Mouse (Mus musculus) stomach, embryonic 16.5 days (tissue): ENCODE results near the gene Fuca1. TPM values are rescaled to one million over a fixed set of nuclear protein-coding genes. Genes with fewer than 3 reads are reported as not detected.

Experiments
- ATAC-seq: fragments of 200-750 bp; cut with Nextera tagmentation; 2 replicates; pipeline ENCODE4 v1.8.0; 2017; ENCODE audit warnings: moderate number of reproducible peaks, moderate TSS enrichment; ENCODE audit not compliant: insufficient read depth, low FRiP score
- H3K27ac ChIP-seq: fragments of 300-500 bp; sonication (generic); 2 replicates; pipeline ENCODE4 v1.5.1; 2014; ENCODE audit warnings: low read length
- H3K27me3 ChIP-seq: fragments of 300-500 bp; sonication (generic); 2 replicates; pipeline ENCODE4 v1.6.1; 2014; ENCODE audit warnings: low read length, control low read depth, mixed read lengths; ENCODE audit not compliant: control insufficient read depth, insufficient read depth
- H3K36me3 ChIP-seq: fragments of 300-500 bp; sonication (generic); 2 replicates; pipeline ENCODE4 v1.6.1; 2014; ENCODE audit warnings: low read length; ENCODE audit not compliant: control insufficient read depth, insufficient read depth
- H3K4me1 ChIP-seq: fragments of 300-500 bp; sonication (generic); 2 replicates; pipeline ENCODE4 v1.6.1; 2014; ENCODE audit warnings: low read length, control low read depth, mixed read lengths; ENCODE audit not compliant: control insufficient read depth, insufficient read depth
- H3K4me2 ChIP-seq: fragments of 300-500 bp; sonication (generic); 2 replicates; pipeline ENCODE4 v1.6.1; 2014; ENCODE audit warnings: low read depth, low read length, mixed read lengths
- H3K4me3 ChIP-seq: fragments of 300-500 bp; sonication (generic); replicated peaks from 2 replicates; pipeline ENCODE4 v1.5.1; 2014; ENCODE audit warnings: mild to moderate bottlenecking, low read length
- H3K9ac ChIP-seq: fragments of 300-500 bp; sonication (generic); 2 replicates; pipeline ENCODE4 v1.6.1; 2014; ENCODE audit warnings: low read length
- H3K9me3 ChIP-seq: fragments of 300-500 bp; sonication (generic); replicated peaks from 2 replicates; pipeline ENCODE4 v1.6.1; 2016; ENCODE audit warnings: low read length, control low read depth; ENCODE audit not compliant: control insufficient read depth
- WGBS: fragments of 180-500 bp; shearing (Covaris S2); extraction: QIAGEN DNeasy Blood & Tissue Kit; methylation state at CpG from one replicate; pipeline ENCODE4 v1.1.7; 2014; 5-methylcytosine and 5-hydroxymethylcytosine counted together
- polyA plus RNA-seq: library from polyadenylated mRNA; unstranded; fragments of >200 nt; fragmentation: Nextera tagmentation; extraction: Ambion mirVana; gene quantifications from 2 replicates; pipeline ENCODE4 v1.2.1, GENCODE M21; 2015

Fuca1 gene
- polyA plus RNA-seq, 1 experiment from 2014 or later = 98.9 TPM

GRCm38 (mm10) chr4:135926861-135927260 is 6.3 kb downstream of the Fuca1 start:
- Histone ChIP-seq H3K9me3 (no peaks in the 10 kb centered on the region), H3K4me2 (no peak overlapping the region), H3K4me1 (peaks cover 2% of the 10 kb centered on the region), H3K27ac (no peak overlapping the region), H3K4me3 (no peak overlapping the region), H3K27me3 (no peaks in the 10 kb centered on the region), H3K36me3 (peaks cover 3% of the 10 kb centered on the region; the same call in 1 of the 2 replicates), H3K9ac (no peak overlapping the region)
- WGBS = 78% methylated on average over 3 of the region's 3 CpGs
- no peak for ATAC-seq

- no peak overlapping the region for H3K4me3 ChIP-seq
- H3K36me3 ChIP-seq = no peaks in the 10 kb centered on the region
- H3K4me2 ChIP-seq = no peak overlapping the region
- H3K9me3 ChIP-seq = no peaks in the 10 kb centered on the region
- no peak overlapping the region for H3K9ac ChIP-seq
- WGBS = 85% methylated on average over 9 of the region's 9 CpGs
- H3K27ac ChIP-seq = no peak overlapping the region
- ATAC-seq = no peak
- H3K4me1 ChIP-seq = no peaks in the 10 kb centered on the region
- no peaks in the 10 kb centered on the region for H3K27me3 ChIP-seq
These were observed 7.8 kb downstream of the Fuca1 start for GRCm38 (mm10) chr4:135928376-135928775.

GRCm38 (mm10) chr4:135929405-135929804 is 8.9 kb downstream of the Fuca1 start:
- H3K27ac ChIP-seq = no peak overlapping the region
- ATAC-seq = no peak
- no peak overlapping the region for H3K9ac ChIP-seq
- H3K9me3 ChIP-seq = no peaks in the 10 kb centered on the region
- no peaks in the 10 kb centered on the region for H3K4me1 ChIP-seq
- no peak overlapping the region for H3K4me3 ChIP-seq
- H3K27me3 ChIP-seq = no peaks in the 10 kb centered on the region
- H3K4me2 ChIP-seq = no peak overlapping the region
- WGBS = 76% methylated on average over 5 of the region's 5 CpGs
- no peaks in the 10 kb centered on the region for H3K36me3 ChIP-seq

GRCm38 (mm10) chr4:135929828-135930227 is 9.3 kb downstream of the Fuca1 start:
- no peaks in the 10 kb centered on the region for H3K9me3 ChIP-seq
- H3K4me2 ChIP-seq = no peak overlapping the region
- H3K4me3 ChIP-seq = no peak overlapping the region
- no peak overlapping the region for H3K9ac ChIP-seq
- no peak overlapping the region for H3K27ac ChIP-seq
- ATAC-seq = 0 out of 2 replicates have a peak, but pooled peaks have one; percentile 31
- H3K36me3 ChIP-seq = no peaks in the 10 kb centered on the region
- no peaks in the 10 kb centered on the region for H3K27me3 ChIP-seq
- 76% methylated on average over 9 of the region's 9 CpGs for WGBS
- no peaks in the 10 kb centered on the region for H3K4me1 ChIP-seq

- no peak for ATAC-seq
- H3K27me3 ChIP-seq = no peaks in the 10 kb centered on the region
- H3K27ac ChIP-seq = no peak overlapping the region
- H3K9me3 ChIP-seq = no peaks in the 10 kb centered on the region
- no peak overlapping the region for H3K4me2 ChIP-seq
- no peaks in the 10 kb centered on the region; the same call in 1 of the 2 replicates for H3K36me3 ChIP-seq
- H3K4me1 ChIP-seq = no peaks in the 10 kb centered on the region
- H3K4me3 ChIP-seq = no peak overlapping the region
- WGBS = 90% methylated on average over 8 of the region's 8 CpGs
- no peak overlapping the region for H3K9ac ChIP-seq
These were observed 9.7 kb downstream of the Fuca1 start for GRCm38 (mm10) chr4:135930239-135930638.

- 65% methylated on average over 5 of the region's 5 CpGs for WGBS
- H3K27ac ChIP-seq = no peak overlapping the region
- no peak overlapping the region for H3K9ac ChIP-seq
- H3K9me3 ChIP-seq = no peaks in the 10 kb centered on the region
- no peak overlapping the region for H3K4me3 ChIP-seq
- H3K36me3 ChIP-seq = peaks cover 5% of the 10 kb centered on the region; the same call in 1 of the 2 replicates
- H3K27me3 ChIP-seq = no peaks in the 10 kb centered on the region
- peaks cover 2% of the 10 kb centered on the region; the same call in 1 of the 2 replicates for H3K4me1 ChIP-seq
- no peak for ATAC-seq
- no peak overlapping the region for H3K4me2 ChIP-seq
These were observed 11.3 kb downstream of the Fuca1 start for GRCm38 (mm10) chr4:135931832-135932231.

- 65% methylated on average over 12 of the region's 12 CpGs for WGBS
- no peaks in the 10 kb centered on the region for H3K27me3 ChIP-seq
- peaks cover 2% of the 10 kb centered on the region; the same call in 1 of the 2 replicates for H3K4me1 ChIP-seq
- no peak for ATAC-seq
- no peak overlapping the region for H3K27ac ChIP-seq
- no peak overlapping the region for H3K4me3 ChIP-seq
- H3K4me2 ChIP-seq = no peak overlapping the region
- no peaks in the 10 kb centered on the region for H3K9me3 ChIP-seq
- H3K36me3 ChIP-seq = peaks cover 5% of the 10 kb centered on the region; the same call in 1 of the 2 replicates
- H3K9ac ChIP-seq = no peak overlapping the region
These were observed 14.4 kb downstream of the Fuca1 start for GRCm38 (mm10) chr4:135934708-135935500.

GRCm38 (mm10) chr4:135935502-135935901 is 15.0 kb downstream of the Fuca1 start:
- no peak overlapping the region for H3K9ac ChIP-seq
- no peak for ATAC-seq
- no peaks in the 10 kb centered on the region for H3K27me3 ChIP-seq
- WGBS = 69% methylated on average over 5 of the region's 5 CpGs
- H3K27ac ChIP-seq = no peak overlapping the region
- H3K4me2 ChIP-seq = no peak overlapping the region
- H3K36me3 ChIP-seq = peaks cover 5% of the 10 kb centered on the region; the same call in 1 of the 2 replicates
- peaks cover 2% of the 10 kb centered on the region; the same call in 1 of the 2 replicates for H3K4me1 ChIP-seq
- H3K9me3 ChIP-seq = no peaks in the 10 kb centered on the region
- H3K4me3 ChIP-seq = no peak overlapping the region

GRCm38 (mm10) chr4:135938858-135939257 is 18.3 kb downstream of the Fuca1 start:
- no peak for ATAC-seq
- H3K27me3 ChIP-seq = no peaks in the 10 kb centered on the region
- H3K9ac ChIP-seq = no peak overlapping the region
- WGBS = 82% methylated on average over 7 of the region's 7 CpGs
- no peaks in the 10 kb centered on the region for H3K9me3 ChIP-seq
- no peak overlapping the region for H3K27ac ChIP-seq
- no peak overlapping the region for H3K4me2 ChIP-seq
- no peak overlapping the region for H3K4me3 ChIP-seq
- peaks cover 2% of the 10 kb centered on the region; the same call in 1 of the 2 replicates for H3K4me1 ChIP-seq
- H3K36me3 ChIP-seq = peaks cover 5% of the 10 kb centered on the region; the same call in 1 of the 2 replicates
